Mouse (Mus musculus) heart, postnatal 0 days (tissue): ENCODE results near the gene Dcaf17.

Source experiments
- CTCF ChIP-seq: IDR thresholded peaks from 2 replicates; pipeline ENCODE4 v1.5.1; 2016; ENCODE audit warnings: antibody characterized with exemption, control low read depth, low read depth
- EP300 ChIP-seq: IDR thresholded peaks from 2 replicates; pipeline ENCODE4 v1.6.1; 2016; ENCODE audit warnings: antibody characterized with exemption, low read depth

- TF ChIP-seq CTCF: no peak
- no peak for TF ChIP-seq EP300
Observed at GRCm38 (mm10) chr2:71011816-71012215, 43.3 kb upstream of the Dcaf17 start.
